Mouse (Mus musculus) heart, adult 2 months (tissue): Measurements from ENCODE around the gene Rarb.

ENCODE experiments used
- CTCF ChIP-seq: fragments of 200-600 bp; IDR thresholded peaks from 2 replicates; pipeline ENCODE4 v1.8.1; 2022; ENCODE audit warnings: antibody characterized with exemption, mild to moderate bottlenecking, moderate library complexity
- POLR2A ChIP-seq: fragments of 200-500 bp; IDR thresholded peaks from 2 replicates; pipeline ENCODE4 v1.6.1; 2011; ENCODE audit warnings: mild to moderate bottlenecking, low read depth, low read length, control low read depth; ENCODE audit not compliant: insufficient read depth

- TF ChIP-seq CTCF (peak; percentile 16; the same call in 1 of the 2 replicates), POLR2A (no peak)
These were observed 213.5 kb downstream of the Rarb start for GRCm38 (mm10) chr14:16605480-16605879.
